Mouse (Mus musculus): Measurements from ENCODE around the gene Itgb2. TPM values are rescaled to one million over a fixed set of nuclear protein-coding genes. Genes with fewer than 3 reads are reported as not detected.
A peak's percentile ranks its signal among the peaks of the same experiment; 100 is the strongest.

Itgb2 gene
- polyA plus RNA-seq, 2 experiments = 8.7 to 11.1 TPM

DNA sequence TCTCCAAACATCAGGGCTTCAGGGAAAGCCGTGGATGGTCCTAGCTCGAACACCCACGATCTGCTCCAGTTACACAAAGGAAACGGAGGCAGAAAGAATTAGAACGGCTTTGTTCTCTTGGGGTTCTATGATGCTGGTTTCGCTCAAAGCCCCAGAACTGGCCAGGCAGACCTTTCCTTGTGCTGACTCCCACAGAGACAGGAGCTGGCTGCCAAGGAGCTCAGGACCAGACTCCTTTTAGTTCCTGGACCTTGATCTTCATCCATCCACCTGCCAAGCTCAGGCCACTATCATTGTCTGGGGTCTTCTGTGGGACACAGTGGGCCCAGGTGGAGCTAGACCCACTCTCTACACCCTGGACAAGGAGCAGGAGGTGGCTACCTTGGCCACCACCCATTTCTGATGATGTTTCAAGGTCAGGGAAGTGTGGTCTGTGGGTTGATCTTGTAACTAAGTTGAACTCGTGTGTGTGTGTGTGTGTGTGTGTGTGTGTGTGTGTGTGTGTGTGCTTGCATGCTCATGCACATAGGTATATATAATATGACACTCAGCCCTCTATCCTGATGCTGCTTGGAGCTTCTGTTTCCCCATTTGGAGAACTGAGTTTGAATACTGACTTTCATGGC is 9.4 kb downstream of the Itgb2 start:
- no peak overlapping the region for H3K4me2 ChIP-seq (ENCODE audit: low read depth)
- ATAC-seq (ENCODE audit: insufficient read depth) = no peak
- no peaks in the 10 kb centered on the region for H3K4me1 ChIP-seq (replicated peaks; ENCODE audit: control insufficient read depth in 2 of 2, insufficient read depth in 2 of 2, low read length in 1 of 2)
- H3K36me3 ChIP-seq (replicated peaks; ENCODE audit: control insufficient read depth, insufficient read depth, low read depth) = no peaks in the 10 kb centered on the region
- no peak for DNase-seq (ENCODE audit: low read depth in 3 of 3, low spot score in 3 of 3)
- H3K9ac ChIP-seq (replicated peaks) = no peak overlapping the region
- no peaks in the 10 kb centered on the region for H3K27me3 ChIP-seq (ENCODE audit: control insufficient read depth, insufficient read depth, low read length)
- no peak overlapping the region for H3K27ac ChIP-seq
- no peaks in the 10 kb centered on the region for H3K9me3 ChIP-seq (ENCODE audit: control insufficient read depth, low read length)
- 68% methylated on average over 7 of the region's 7 CpGs for WGBS (ENCODE audit: insufficient replicate concordance)
- no peak overlapping the region for H3K4me3 ChIP-seq (ENCODE audit: insufficient read depth in 1 of 2, low read depth in 2 of 2, low read length in 2 of 2)
- TF ChIP-seq CTCF (IDR thresholded peaks at IDR 0.05; ENCODE audit: low read depth) (no peak), EP300 (IDR thresholded peaks at IDR 0.05; ENCODE audit: low read depth) (no peak)

DNA sequence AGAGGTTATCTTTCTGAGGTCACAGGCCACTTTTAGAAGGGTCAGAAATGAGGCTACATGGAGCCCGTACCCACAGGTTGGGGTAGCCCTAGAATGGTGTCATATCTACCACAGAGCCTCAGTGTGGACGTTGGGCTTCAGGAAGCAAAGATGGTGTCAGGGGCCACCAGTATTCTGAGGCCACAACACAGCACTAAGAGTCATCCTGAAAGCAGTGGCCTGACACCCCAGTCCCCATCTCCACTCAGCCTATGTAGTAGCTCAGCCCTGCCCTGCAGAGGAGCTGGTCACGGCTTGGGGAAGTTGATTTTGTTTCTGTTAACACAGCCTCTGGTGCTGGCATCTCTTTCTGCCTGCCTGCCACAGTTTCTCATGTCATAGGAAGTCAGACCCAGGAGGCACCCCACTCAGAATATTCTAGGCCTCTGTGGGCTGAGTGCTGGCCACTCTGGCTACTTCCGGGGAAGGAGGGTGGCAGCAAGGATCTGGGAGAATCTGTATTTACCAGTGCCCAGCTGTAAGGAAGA is 10.6 kb downstream of the Itgb2 start:
- Histone ChIP-seq H3K4me3 (ENCODE audit: insufficient read depth in 1 of 2, low read depth in 2 of 2, low read length in 2 of 2) (no peak overlapping the region), H3K4me2 (ENCODE audit: low read depth) (no peak overlapping the region), H3K9me3 (ENCODE audit: control insufficient read depth, low read length) (no peaks in the 10 kb centered on the region), H3K36me3 (replicated peaks; ENCODE audit: control insufficient read depth, insufficient read depth, low read depth) (no peaks in the 10 kb centered on the region), H3K4me1 (replicated peaks; ENCODE audit: control insufficient read depth in 2 of 2, insufficient read depth in 2 of 2, low read length in 1 of 2) (no peaks in the 10 kb centered on the region), H3K27ac (no peak overlapping the region), H3K27me3 (ENCODE audit: control insufficient read depth, insufficient read depth, low read length) (no peaks in the 10 kb centered on the region), H3K9ac (replicated peaks) (no peak overlapping the region)
- 44% methylated on average over 4 of the region's 4 CpGs for WGBS (ENCODE audit: insufficient replicate concordance)
- ATAC-seq (ENCODE audit: insufficient read depth) (no peak), DNase-seq (ENCODE audit: low read depth in 3 of 3, low spot score in 3 of 3) (no peak)
- TF ChIP-seq CTCF (IDR thresholded peaks at IDR 0.05; ENCODE audit: low read depth) (no peak), EP300 (IDR thresholded peaks at IDR 0.05; ENCODE audit: low read depth) (no peak)

DNA sequence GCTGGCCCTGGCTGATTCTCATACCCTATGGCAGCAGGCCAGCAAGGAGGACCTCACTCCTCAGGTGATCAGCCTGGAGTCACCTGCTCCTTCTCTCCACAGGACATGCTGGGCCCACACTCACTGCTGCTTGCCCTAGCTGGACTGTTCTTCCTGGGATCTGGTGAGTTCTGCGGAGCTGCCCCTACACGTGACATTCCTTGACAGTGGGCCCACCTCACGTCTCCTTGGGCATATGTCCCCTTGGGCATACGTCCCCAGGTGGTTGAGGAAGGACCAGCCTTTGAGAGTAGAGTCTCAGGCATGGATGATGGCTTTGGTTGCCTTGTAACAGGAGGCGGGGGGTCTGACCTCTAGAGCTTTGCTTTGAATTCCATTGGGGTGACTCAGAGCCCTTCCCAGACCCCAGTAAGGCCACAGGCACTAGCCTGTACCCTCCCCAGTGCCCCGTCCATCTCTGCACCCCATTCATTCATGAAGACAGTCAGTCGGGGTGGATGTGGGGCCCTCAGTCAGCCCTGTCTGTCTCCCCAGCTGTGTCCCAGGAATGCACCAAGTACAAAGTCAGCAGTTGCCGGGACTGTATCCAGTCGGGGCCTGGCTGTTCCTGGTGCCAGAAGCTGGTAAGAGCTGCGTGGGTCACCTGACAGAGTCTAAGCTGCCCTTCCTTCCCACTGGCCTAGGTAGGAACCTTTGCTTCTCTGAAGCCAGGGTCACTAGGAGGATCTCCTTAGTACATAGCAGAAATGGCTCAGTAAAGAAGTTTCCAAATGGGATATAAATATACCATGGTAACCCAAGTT is 12.0 kb downstream of the Itgb2 start:
- no peaks in the 10 kb centered on the region for H3K36me3 ChIP-seq (replicated peaks; ENCODE audit: control insufficient read depth, insufficient read depth, low read depth)
- H3K27me3 ChIP-seq (ENCODE audit: control insufficient read depth, insufficient read depth, low read length) = no peaks in the 10 kb centered on the region
- ATAC-seq (ENCODE audit: insufficient read depth) = no peak
- no peak overlapping the region for H3K27ac ChIP-seq
- H3K9me3 ChIP-seq (ENCODE audit: control insufficient read depth, low read length) = no peaks in the 10 kb centered on the region
- H3K4me1 ChIP-seq (replicated peaks; ENCODE audit: control insufficient read depth in 2 of 2, insufficient read depth in 2 of 2, low read length in 1 of 2) = no peaks in the 10 kb centered on the region
- no peak overlapping the region for H3K9ac ChIP-seq (replicated peaks)
- no peak overlapping the region for H3K4me2 ChIP-seq (ENCODE audit: low read depth)
- DNase-seq (ENCODE audit: low read depth in 3 of 3, low spot score in 3 of 3) = no peak
- TF ChIP-seq CTCF (IDR thresholded peaks at IDR 0.05; ENCODE audit: low read depth) (no peak), EP300 (IDR thresholded peaks at IDR 0.05; ENCODE audit: low read depth) (no peak)
- no peak overlapping the region for H3K4me3 ChIP-seq (ENCODE audit: insufficient read depth in 1 of 2, low read depth in 2 of 2, low read length in 2 of 2)
- 70% methylated on average over 10 of the region's 10 CpGs for whole genome bisulfite sequencing (ENCODE audit: insufficient replicate concordance)

DNA sequence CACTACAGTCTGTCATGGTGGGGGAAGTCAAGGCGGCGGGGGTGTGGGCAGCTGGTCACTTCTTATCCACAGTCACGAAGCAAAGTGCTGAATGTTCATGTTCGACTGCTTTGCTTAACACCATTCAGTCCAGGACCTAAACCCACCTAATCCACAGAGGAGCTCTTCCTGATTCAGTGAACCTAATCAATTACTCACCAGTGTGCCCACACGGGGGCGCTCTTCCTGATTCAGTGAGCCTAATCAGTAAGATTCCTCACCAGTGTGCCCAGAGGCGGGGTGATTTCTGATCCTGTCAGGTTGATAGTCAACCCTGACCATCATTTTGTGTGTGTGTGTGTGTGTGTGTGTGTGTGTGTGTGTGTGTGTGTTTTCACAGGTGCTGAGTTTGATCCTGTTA is 13.2 kb downstream of the Itgb2 start:
- H3K4me1 ChIP-seq (replicated peaks; ENCODE audit: control insufficient read depth in 2 of 2, insufficient read depth in 2 of 2, low read length in 1 of 2) = no peaks in the 10 kb centered on the region
- no peaks in the 10 kb centered on the region for H3K36me3 ChIP-seq (replicated peaks; ENCODE audit: control insufficient read depth, insufficient read depth, low read depth)
- no peak overlapping the region for H3K4me2 ChIP-seq (ENCODE audit: low read depth)
- peak; percentile 87 for TF ChIP-seq CTCF (IDR thresholded peaks at IDR 0.05; ENCODE audit: low read depth)
- TF ChIP-seq EP300 (IDR thresholded peaks at IDR 0.05; ENCODE audit: low read depth) = no peak
- no peaks in the 10 kb centered on the region for H3K27me3 ChIP-seq (ENCODE audit: control insufficient read depth, insufficient read depth, low read length)
- no peak overlapping the region for H3K9ac ChIP-seq (replicated peaks)
- DNase-seq (ENCODE audit: low read depth in 3 of 3, low spot score in 3 of 3) = peak in 2 of 3 experiments; percentile 39 to 51
- H3K27ac ChIP-seq = no peak overlapping the region
- H3K4me3 ChIP-seq (ENCODE audit: insufficient read depth in 1 of 2, low read depth in 2 of 2, low read length in 2 of 2) = no peak overlapping the region
- ATAC-seq (ENCODE audit: insufficient read depth) = no peak
- no peaks in the 10 kb centered on the region for H3K9me3 ChIP-seq (ENCODE audit: control insufficient read depth, low read length)
- WGBS (ENCODE audit: insufficient replicate concordance) = 33% methylated on average over 7 of the region's 7 CpGs

DNA sequence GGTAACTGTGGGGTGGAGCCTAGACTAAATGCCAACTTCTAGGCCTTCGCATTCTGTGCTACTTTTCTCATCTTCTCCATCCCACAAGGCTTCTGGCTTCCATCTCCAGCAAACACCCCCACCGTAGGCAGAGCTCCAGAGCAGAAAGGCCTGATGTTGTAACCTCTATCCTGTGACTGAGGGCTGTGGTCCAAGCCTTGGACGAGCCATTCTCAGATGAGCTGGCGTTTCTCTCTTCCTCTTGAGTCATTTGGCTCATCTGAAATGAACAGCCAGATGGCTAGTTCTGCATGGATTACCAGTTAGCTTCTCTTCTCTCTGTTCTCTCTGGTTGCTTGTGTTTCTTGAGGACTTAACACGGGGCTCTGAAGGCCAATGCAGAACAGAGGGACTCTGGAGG is 14.9 kb downstream of the Itgb2 start:
- 62% methylated on average over 5 of the region's 5 CpGs for WGBS (ENCODE audit: insufficient replicate concordance)
- no peaks in the 10 kb centered on the region for H3K36me3 ChIP-seq (replicated peaks; ENCODE audit: control insufficient read depth, insufficient read depth, low read depth)
- no peak overlapping the region for H3K4me2 ChIP-seq (ENCODE audit: low read depth)
- ATAC-seq (ENCODE audit: insufficient read depth) (no peak), DNase-seq (ENCODE audit: low read depth in 3 of 3, low spot score in 3 of 3) (no peak)
- no peak for TF ChIP-seq CTCF (IDR thresholded peaks at IDR 0.05; ENCODE audit: low read depth)
- TF ChIP-seq EP300 (IDR thresholded peaks at IDR 0.05; ENCODE audit: low read depth) = no peak
- no peaks in the 10 kb centered on the region; a peak in 1 of 4 replicates for H3K4me1 ChIP-seq (replicated peaks; ENCODE audit: control insufficient read depth in 2 of 2, insufficient read depth in 2 of 2, low read length in 1 of 2)
- no peak overlapping the region for H3K27ac ChIP-seq
- H3K4me3 ChIP-seq (ENCODE audit: insufficient read depth in 1 of 2, low read depth in 2 of 2, low read length in 2 of 2) = no peak overlapping the region
- no peaks in the 10 kb centered on the region for H3K9me3 ChIP-seq (ENCODE audit: control insufficient read depth, low read length)
- H3K27me3 ChIP-seq (ENCODE audit: control insufficient read depth, insufficient read depth, low read length) = no peaks in the 10 kb centered on the region
- H3K9ac ChIP-seq (replicated peaks) = no peak overlapping the region
